Mouse (Mus musculus) lung, embryonic 16.5 days (tissue): ENCODE results near the gene Reg4. TPM values are rescaled to one million over a fixed set of nuclear protein-coding genes. Genes with fewer than 3 reads are reported as not detected.

ENCODE experiments used
- ATAC-seq: fragments of 200-750 bp; cut with Nextera tagmentation; 2 replicates; pipeline ENCODE4 v1.8.0; 2017; ENCODE audit warnings: low read depth, mild to moderate bottlenecking, moderate library complexity
- H3K27ac ChIP-seq: fragments of 300-500 bp; sonication (generic); 2 replicates; pipeline ENCODE4 v1.5.1; 2014; ENCODE audit warnings: mild to moderate bottlenecking, control low read depth, low read length
- H3K27me3 ChIP-seq: fragments of 300-500 bp; sonication (generic); 2 replicates; pipeline ENCODE4 v1.6.1; 2014; ENCODE audit warnings: low read depth, low read length, mixed read lengths; ENCODE audit not compliant: control insufficient read depth, insufficient read depth
- H3K36me3 ChIP-seq: fragments of 300-500 bp; sonication (generic); 2 replicates; pipeline ENCODE4 v1.6.1; 2014; ENCODE audit warnings: low read length; ENCODE audit not compliant: control insufficient read depth, insufficient read depth
- H3K4me1 ChIP-seq: fragments of 300-500 bp; sonication (generic); replicated peaks from 2 replicates; pipeline ENCODE4 v1.6.1; 2014; ENCODE audit warnings: low read length, mixed read lengths; ENCODE audit not compliant: control insufficient read depth, insufficient read depth
- H3K4me2 ChIP-seq: fragments of 300-500 bp; sonication (generic); 2 replicates; pipeline ENCODE4 v1.6.1; 2014; ENCODE audit warnings: low read depth, low read length, control low read depth
- H3K4me3 ChIP-seq: fragments of 300-500 bp; sonication (generic); 2 replicates; pipeline ENCODE4 v1.5.1; 2014; ENCODE audit warnings: mild to moderate bottlenecking, low read length, control low read depth
- H3K9ac ChIP-seq: fragments of 300-500 bp; sonication (generic); 2 replicates; pipeline ENCODE4 v1.6.1; 2014; ENCODE audit warnings: low read length, control low read depth
- H3K9me3 ChIP-seq: fragments of 300-500 bp; sonication (generic); 2 replicates; pipeline ENCODE4 v1.6.1; 2016; ENCODE audit warnings: low read length; ENCODE audit not compliant: control insufficient read depth
- WGBS: fragments of 180-500 bp; shearing (Covaris S2); extraction: QIAGEN DNeasy Blood & Tissue Kit; methylation state at CpG from one replicate; pipeline ENCODE4 v1.1.7; 2014; 5-methylcytosine and 5-hydroxymethylcytosine counted together
- polyA plus RNA-seq: library from polyadenylated mRNA; unstranded; fragments of >200 nt; fragmentation: Nextera tagmentation; extraction: Ambion mirVana; gene quantifications from 2 replicates; pipeline ENCODE4 v1.2.1, GENCODE M21; 2015

Gene Reg4
- polyA plus RNA-seq, 1 experiment from 2014 or later: not detected

DNA sequence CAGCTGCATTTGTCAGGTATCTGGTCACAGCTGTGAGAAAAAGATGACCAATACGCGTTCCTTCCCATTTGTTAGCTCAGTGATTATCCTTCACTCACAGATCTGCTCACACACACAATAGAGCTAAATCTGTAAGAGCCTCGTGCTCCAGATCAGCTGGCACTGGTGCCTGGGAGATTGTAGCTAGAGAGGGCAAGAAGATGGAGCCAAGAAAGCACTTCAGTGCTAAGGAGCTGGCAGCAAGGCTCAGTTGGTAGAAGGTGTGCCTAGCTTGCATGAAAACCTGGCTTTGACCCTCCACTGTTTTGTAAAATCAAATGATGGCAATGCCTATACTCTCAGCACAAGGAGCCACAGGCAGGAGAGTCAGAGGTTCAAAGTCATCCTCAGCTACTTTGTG, 5.8 kb downstream of the Reg4 start:
- H3K4me1 ChIP-seq: peaks cover 3% of the 10 kb centered on the region; the same call in 1 of the 2 replicates
- H3K4me3 ChIP-seq: no peak overlapping the region
- H3K36me3 ChIP-seq: no peaks in the 10 kb centered on the region
- H3K27ac ChIP-seq: no peak overlapping the region
- 62% methylated on average over 3 of the region's 3 CpGs for WGBS
- no peak overlapping the region for H3K4me2 ChIP-seq
- no peaks in the 10 kb centered on the region for H3K27me3 ChIP-seq
- no peaks in the 10 kb centered on the region for H3K9me3 ChIP-seq
- ATAC-seq: no peak
- H3K9ac ChIP-seq: no peak overlapping the region

- H3K9ac ChIP-seq: no peak overlapping the region
- WGBS: 52% methylated on average over 7 of the region's 7 CpGs
- H3K4me2 ChIP-seq: no peak overlapping the region
- H3K4me3 ChIP-seq: no peak overlapping the region
- H3K27me3 ChIP-seq: no peaks in the 10 kb centered on the region
- no peaks in the 10 kb centered on the region for H3K36me3 ChIP-seq
- H3K9me3 ChIP-seq: no peaks in the 10 kb centered on the region
- no peak for ATAC-seq
- H3K27ac ChIP-seq: no peak overlapping the region
- no peaks in the 10 kb centered on the region for H3K4me1 ChIP-seq
Observed at GRCm38 (mm10) chr3:98229943-98230342, 8.0 kb downstream of the Reg4 start.

DNA sequence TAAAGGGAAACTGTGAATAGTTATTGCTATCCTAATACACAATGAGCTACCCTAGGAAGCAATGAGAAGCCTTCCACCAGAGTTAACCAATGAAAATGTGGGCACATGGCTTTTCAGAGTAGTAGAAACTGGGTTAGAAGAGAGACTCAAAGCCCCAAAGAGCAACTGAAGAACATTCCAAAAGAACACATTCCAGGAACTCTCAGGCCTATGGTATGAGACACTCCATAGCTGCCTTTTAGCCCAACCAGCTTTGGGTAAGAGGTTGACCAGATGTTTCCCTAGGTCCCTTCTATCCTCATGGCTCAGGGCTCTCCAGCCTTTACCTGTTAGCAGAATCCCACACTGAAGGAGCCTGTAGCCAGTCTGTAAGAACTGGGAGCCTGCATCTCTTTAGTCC, 11.5 kb downstream of the Reg4 start:
- Histone ChIP-seq H3K4me2 (no peak overlapping the region), H3K9me3 (no peaks in the 10 kb centered on the region), H3K4me1 (no peaks in the 10 kb centered on the region), H3K4me3 (no peak overlapping the region), H3K36me3 (no peaks in the 10 kb centered on the region), H3K27me3 (no peaks in the 10 kb centered on the region), H3K9ac (no peak overlapping the region), H3K27ac (no peak overlapping the region)
- ATAC-seq: no peak

DNA sequence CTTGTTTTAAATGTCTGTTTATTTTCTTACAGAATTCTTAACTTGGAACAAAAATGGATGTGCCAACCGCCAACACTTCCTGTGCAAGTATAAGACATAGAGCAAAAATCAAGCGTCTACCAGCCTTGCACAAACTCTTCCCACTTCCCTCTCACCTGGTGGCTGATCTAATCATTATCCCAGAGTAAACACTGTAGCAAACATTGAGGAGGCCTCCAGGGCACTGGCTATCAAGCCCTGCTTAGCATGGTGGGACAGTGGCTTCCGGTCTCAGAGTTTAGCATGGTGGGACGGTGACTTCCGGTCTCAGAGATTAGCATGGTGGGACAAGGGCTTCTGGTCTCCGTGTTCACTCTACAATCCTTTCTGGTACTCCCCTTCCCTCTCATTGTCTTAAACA, 14.3 kb downstream of the Reg4 start:
- no peak for ATAC-seq
- Histone ChIP-seq H3K27ac (no peak overlapping the region), H3K4me3 (no peak overlapping the region), H3K27me3 (no peaks in the 10 kb centered on the region), H3K36me3 (no peaks in the 10 kb centered on the region), H3K9ac (no peak overlapping the region), H3K4me2 (no peak overlapping the region), H3K4me1 (no peaks in the 10 kb centered on the region), H3K9me3 (no peaks in the 10 kb centered on the region)
- 54% methylated on average over 6 of the region's 6 CpGs for WGBS

- no peak overlapping the region for H3K4me3 ChIP-seq
- no peaks in the 10 kb centered on the region for H3K9me3 ChIP-seq
- no peaks in the 10 kb centered on the region for H3K27me3 ChIP-seq
- no peaks in the 10 kb centered on the region for H3K36me3 ChIP-seq
- no peak overlapping the region for H3K9ac ChIP-seq
- no peak for ATAC-seq
- WGBS: 69% methylated on average over 5 of the region's 5 CpGs
- no peak overlapping the region for H3K27ac ChIP-seq
- H3K4me2 ChIP-seq: no peak overlapping the region
- H3K4me1 ChIP-seq: no peaks in the 10 kb centered on the region
Observed at GRCm38 (mm10) chr3:98237240-98237639, 15.3 kb downstream of the Reg4 start.

- Histone ChIP-seq H3K9me3 (no peaks in the 10 kb centered on the region), H3K36me3 (no peaks in the 10 kb centered on the region), H3K9ac (no peak overlapping the region), H3K4me1 (no peaks in the 10 kb centered on the region), H3K4me2 (no peak overlapping the region), H3K27me3 (no peaks in the 10 kb centered on the region), H3K4me3 (no peak overlapping the region), H3K27ac (no peak overlapping the region)
- 90% methylated on average over 3 of the region's 3 CpGs for WGBS
- ATAC-seq: no peak
Observed at GRCm38 (mm10) chr3:98238150-98238549, 16.2 kb downstream of the Reg4 start.

DNA sequence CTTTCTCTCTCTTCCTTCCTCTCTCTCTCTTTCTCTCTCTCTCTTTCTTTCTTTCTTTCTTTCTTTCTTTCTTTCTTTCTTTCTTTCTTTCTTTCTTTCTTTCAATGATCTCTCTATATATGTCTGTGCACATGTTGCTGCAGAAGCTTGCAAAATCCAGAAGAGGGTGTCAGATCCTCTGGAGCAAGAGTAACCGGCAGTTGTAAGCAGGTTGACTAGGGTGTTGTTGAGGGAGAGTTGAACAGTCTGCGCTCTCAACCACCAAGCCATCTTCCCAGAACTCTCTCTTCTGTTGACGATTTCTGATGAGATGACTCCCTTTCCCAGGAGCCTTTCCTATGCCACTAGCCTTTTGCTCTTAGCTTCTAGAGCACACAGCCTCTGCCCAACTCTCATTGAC, 20.1 kb downstream of the Reg4 start:
- Histone ChIP-seq H3K4me3 (no peak overlapping the region), H3K27ac (no peak overlapping the region), H3K36me3 (no peaks in the 10 kb centered on the region), H3K27me3 (no peaks in the 10 kb centered on the region), H3K9me3 (no peaks in the 10 kb centered on the region), H3K9ac (no peak overlapping the region), H3K4me1 (no peaks in the 10 kb centered on the region), H3K4me2 (no peak overlapping the region)
- 63% methylated on average over 3 of the region's 3 CpGs for WGBS
- ATAC-seq: no peak

DNA sequence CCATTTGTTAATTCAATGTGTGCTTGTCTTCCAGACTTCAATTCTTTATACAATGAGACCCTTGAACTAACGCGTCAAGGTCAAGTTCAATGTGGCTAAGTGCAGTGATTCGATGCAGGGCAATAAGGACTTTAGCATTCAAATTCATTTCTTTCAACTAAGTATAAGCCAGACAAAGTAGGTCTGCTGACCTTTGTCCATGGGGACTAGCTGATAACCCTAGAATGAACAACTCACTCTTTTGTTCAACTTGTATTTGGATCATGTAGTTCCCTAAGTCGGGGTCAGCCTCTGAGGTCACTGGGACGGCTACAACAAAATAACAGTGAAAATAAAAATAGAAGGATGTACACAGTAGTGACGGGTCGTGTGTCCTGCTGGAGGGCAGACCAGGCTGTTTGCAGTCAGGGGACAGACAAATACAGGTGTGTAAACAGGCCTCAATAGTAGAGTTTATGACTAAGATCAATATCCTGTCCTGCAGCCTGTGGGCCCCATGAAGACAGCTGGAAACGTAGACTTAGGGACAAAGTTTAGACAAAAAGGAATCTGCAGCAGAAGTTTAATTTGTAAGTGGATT, 20.6 kb downstream of the Reg4 start:
- Histone ChIP-seq H3K9me3 (no peaks in the 10 kb centered on the region), H3K4me3 (no peak overlapping the region), H3K27me3 (no peaks in the 10 kb centered on the region), H3K4me1 (no peaks in the 10 kb centered on the region), H3K27ac (no peak overlapping the region), H3K36me3 (no peaks in the 10 kb centered on the region), H3K9ac (no peak overlapping the region), H3K4me2 (no peak overlapping the region)
- no peak for ATAC-seq
- 55% methylated on average over 8 of the region's 8 CpGs for WGBS

DNA sequence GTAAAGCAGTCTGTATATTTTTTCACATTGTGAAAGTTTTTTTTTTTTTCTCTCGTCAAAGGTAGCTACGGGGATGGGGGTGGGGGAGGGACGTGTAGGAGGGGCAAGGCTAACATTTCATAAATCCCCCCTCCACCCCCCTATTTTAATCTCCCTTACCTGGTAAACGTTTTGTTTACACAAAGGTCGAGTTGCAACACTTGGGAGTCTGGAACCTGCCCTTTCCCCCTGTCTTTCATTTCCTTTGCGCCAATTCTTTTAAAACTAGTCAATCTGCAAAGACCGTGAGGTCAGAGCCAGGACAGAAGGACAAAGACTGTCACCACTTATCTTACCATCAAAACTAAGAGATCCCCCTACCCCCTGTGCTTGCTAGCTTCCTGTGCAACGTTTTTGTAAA, 23.9 kb downstream of the Reg4 start:
- H3K4me1 ChIP-seq: no peaks in the 10 kb centered on the region
- no peak overlapping the region; the same call in 1 of the 2 replicates for H3K27ac ChIP-seq
- ATAC-seq: no peak
- H3K36me3 ChIP-seq: no peaks in the 10 kb centered on the region
- WGBS: 6% methylated on average over 8 of the region's 8 CpGs
- H3K27me3 ChIP-seq: no peaks in the 10 kb centered on the region
- no peak overlapping the region for H3K4me3 ChIP-seq
- H3K9ac ChIP-seq: no peak overlapping the region
- H3K9me3 ChIP-seq: no peaks in the 10 kb centered on the region
- H3K4me2 ChIP-seq: 0 out of 2 replicates have a peak overlapping the region, but pooled peaks have one; percentile 7
